Mouse (Mus musculus) ES-E14 (cell line): ENCODE measurements around the gene Nsg2.

ENCODE experiments used
- CHD2 ChIP-seq: IDR thresholded peaks from 2 replicates; pipeline ENCODE4 v1.6.1; 2014; ENCODE audit warnings: mild to moderate bottlenecking, low read depth, low read length, inconsistent platforms
- HCFC1 ChIP-seq: IDR thresholded peaks from 2 replicates; pipeline ENCODE4 v1.6.1; 2012; ENCODE audit warnings: low read length, inconsistent platforms, borderline replicate concordance; ENCODE audit not compliant: insufficient read depth
- MAFK ChIP-seq: IDR thresholded peaks from 2 replicates; pipeline ENCODE4 v1.6.1; 2014; ENCODE audit warnings: mild to moderate bottlenecking, low read depth, low read length, inconsistent platforms; ENCODE audit not compliant: insufficient read depth
- ZC3H11A ChIP-seq: IDR thresholded peaks from 2 replicates; pipeline ENCODE4 v1.6.1; 2012; ENCODE audit warnings: low read depth, mild to moderate bottlenecking, inconsistent platforms, low read length, borderline replicate concordance
- ZNF384 ChIP-seq: IDR thresholded peaks from 2 replicates; pipeline ENCODE4 v1.6.1; 2012; ENCODE audit warnings: low read depth, low read length, inconsistent platforms

DNA sequence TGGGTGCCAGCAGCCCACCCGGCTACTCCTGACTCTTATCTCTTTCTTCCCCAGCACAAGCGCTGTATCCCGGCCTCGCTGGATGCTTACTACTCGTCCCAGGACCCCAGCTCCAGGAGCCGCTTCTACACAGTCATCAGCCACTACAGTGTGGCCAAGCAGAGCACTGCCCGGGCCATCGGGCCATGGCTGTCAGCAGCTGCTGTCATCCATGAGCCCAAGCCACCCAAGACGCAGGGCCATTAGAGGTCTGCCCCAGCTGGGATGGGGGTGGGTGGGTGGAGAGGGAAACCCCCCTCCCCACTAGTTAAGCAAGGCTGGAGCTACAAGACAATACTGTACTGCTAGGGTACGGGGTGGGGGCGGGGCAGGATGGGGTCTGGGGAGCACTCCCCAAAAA lies 57.1 kb downstream of the Nsg2 start:
- TF ChIP-seq CHD2 (no peak), HCFC1 (no peak), ZNF384 (no peak), ZC3H11A (no peak), MAFK (no peak)
